Mouse (Mus musculus): ENCODE measurements around the gene Dusp28. TPM values are rescaled to one million over a fixed set of nuclear protein-coding genes. Genes with fewer than 3 reads are reported as not detected.
"Not testable (repeated sequence)": the region's sequence is repeated elsewhere in the genome, so short reads cannot be mapped to it uniquely, and the experiment has no call there.

The Dusp28 gene
- polyA plus RNA-seq, 1 experiment from 2014 or later: 14.7 TPM

GRCm38 (mm10) chr1:92956571-92957335 is 50.0 kb downstream of the Dusp28 start:
- H3K27me3 ChIP-seq (ENCODE audit: low read depth, poor library complexity, severe bottlenecking); H3K27ac ChIP-seq (replicated peaks); DNase-seq (ENCODE audit: low spot score); H3K4me1 ChIP-seq; H3K36me3 ChIP-seq; H3K9me3 ChIP-seq (replicated peaks): not testable (repeated sequence)
- peak overlapping the region; percentile 39 for H3K4me3 ChIP-seq
- 9% methylated on average over 11 of the region's 11 CpGs for WGBS

Other genes with a start within 250 kb of the Dusp28 start
- gene Gpc1, start 75.3 kb upstream of the Dusp28 start, polyA plus RNA-seq (2016; fragmentation: Nextera tagmentation; extraction: Ambion mirVana): 65.5 and 71.4 TPM in 2 replicates
- 0.30 and 0.35 TPM in 2 replicates for gene Ankmy1, start 4.1 kb upstream of the Dusp28 start, polyA plus RNA-seq (2016; fragmentation: Nextera tagmentation; extraction: Ambion mirVana)
- gene Rnpepl1, start 3.8 kb downstream of the Dusp28 start, polyA plus RNA-seq (2016; fragmentation: Nextera tagmentation; extraction: Ambion mirVana): 20.1 and 22.9 TPM in 2 replicates
- gene Capn10, start 27.4 kb downstream of the Dusp28 start, polyA plus RNA-seq (2016; fragmentation: Nextera tagmentation; extraction: Ambion mirVana): 43.1 and 50.8 TPM in 2 replicates
- 0.36 and 0.39 TPM in 2 replicates for gene Gpr35, start 43.9 kb downstream of the Dusp28 start, polyA plus RNA-seq (2016; fragmentation: Nextera tagmentation; extraction: Ambion mirVana)
- not detected in 2 replicates for gene Aqp12, start 99.4 kb downstream of the Dusp28 start, polyA plus RNA-seq (2016; fragmentation: Nextera tagmentation; extraction: Ambion mirVana)
- 39.3 and 63.0 TPM in 2 replicates for gene Kif1a, start 195.0 kb downstream of the Dusp28 start, polyA plus RNA-seq (2016; fragmentation: Nextera tagmentation; extraction: Ambion mirVana)
- gene Agxt, start 228.3 kb downstream of the Dusp28 start, polyA plus RNA-seq (2016; fragmentation: Nextera tagmentation; extraction: Ambion mirVana): not detected in 2 replicates